Mouse (Mus musculus): ENCODE measurements around the gene Sox5. TPM values are rescaled to one million over a fixed set of nuclear protein-coding genes. Genes with fewer than 3 reads are reported as not detected.

The Sox5 gene
- polyA plus RNA-seq, 1 experiment = 0.81 TPM

- Histone ChIP-seq H3K36me3 (ENCODE audit: control insufficient read depth, insufficient read depth, low read length) (no peaks in the 10 kb centered on the region), H3K4me1 (replicated peaks; ENCODE audit: control insufficient read depth, insufficient read depth, low read length) (no peaks in the 10 kb centered on the region), H3K27me3 (ENCODE audit: control insufficient read depth, insufficient read depth, low read length) (no peaks in the 10 kb centered on the region), H3K4me3 (ENCODE audit: control insufficient read depth, insufficient read depth, low read length) (no peak overlapping the region), H3K27ac (ENCODE audit: control insufficient read depth, insufficient read depth, low read length) (no peak overlapping the region)
- TF ChIP-seq CTCF (IDR thresholded peaks at IDR 0.05; ENCODE audit: borderline replicate concordance, control insufficient read depth, extremely low read depth, insufficient read depth, low read length, poor library complexity) (no peak), POLR2A (IDR thresholded peaks at IDR 0.05; ENCODE audit: control insufficient read depth, extremely low read depth, insufficient read depth, low read length, poor library complexity) (no peak)
- DNase-seq = no peak
- WGBS = 59% methylated on average over 11 of the region's 11 CpGs
These were observed 289.9 kb downstream of the Sox5 start for GRCm38 (mm10) chr6:144491761-144492415.

- TF ChIP-seq POLR2A (IDR thresholded peaks at IDR 0.05; ENCODE audit: control insufficient read depth, extremely low read depth, insufficient read depth, low read length, poor library complexity) (no peak), CTCF (IDR thresholded peaks at IDR 0.05; ENCODE audit: borderline replicate concordance, control insufficient read depth, extremely low read depth, insufficient read depth, low read length, poor library complexity) (no peak)
- H3K27ac ChIP-seq (ENCODE audit: control insufficient read depth, insufficient read depth, low read length) = no peak overlapping the region
- H3K36me3 ChIP-seq (ENCODE audit: control insufficient read depth, insufficient read depth, low read length) = no peaks in the 10 kb centered on the region
- no peak for DNase-seq
- no peaks in the 10 kb centered on the region for H3K27me3 ChIP-seq (ENCODE audit: control insufficient read depth, insufficient read depth, low read length)
- WGBS = over 99% methylated on average over 5 of the region's 5 CpGs
- H3K4me3 ChIP-seq (ENCODE audit: control insufficient read depth, insufficient read depth, low read length) = no peak overlapping the region
- no peaks in the 10 kb centered on the region for H3K4me1 ChIP-seq (replicated peaks; ENCODE audit: control insufficient read depth, insufficient read depth, low read length)
These were observed 290.9 kb downstream of the Sox5 start for GRCm38 (mm10) chr6:144490896-144491295.

- no peaks in the 10 kb centered on the region for H3K27me3 ChIP-seq (ENCODE audit: control insufficient read depth, insufficient read depth, low read length)
- no peak for TF ChIP-seq CTCF (IDR thresholded peaks at IDR 0.05; ENCODE audit: borderline replicate concordance, control insufficient read depth, extremely low read depth, insufficient read depth, low read length, poor library complexity)
- no peak for TF ChIP-seq POLR2A (IDR thresholded peaks at IDR 0.05; ENCODE audit: control insufficient read depth, extremely low read depth, insufficient read depth, low read length, poor library complexity)
- H3K27ac ChIP-seq (ENCODE audit: control insufficient read depth, insufficient read depth, low read length) = no peak overlapping the region
- WGBS = 96% methylated on average over 6 of the region's 6 CpGs
- H3K36me3 ChIP-seq (ENCODE audit: control insufficient read depth, insufficient read depth, low read length) = no peaks in the 10 kb centered on the region
- no peak for DNase-seq
- no peak overlapping the region for H3K4me3 ChIP-seq (ENCODE audit: control insufficient read depth, insufficient read depth, low read length)
- no peaks in the 10 kb centered on the region for H3K4me1 ChIP-seq (replicated peaks; ENCODE audit: control insufficient read depth, insufficient read depth, low read length)
These were observed 296.2 kb downstream of the Sox5 start for GRCm38 (mm10) chr6:144485578-144485977.

GRCm38 (mm10) chr6:144483166-144483565 is 298.6 kb downstream of the Sox5 start:
- TF ChIP-seq CTCF (IDR thresholded peaks at IDR 0.05; ENCODE audit: borderline replicate concordance, control insufficient read depth, extremely low read depth, insufficient read depth, low read length, poor library complexity) (no peak), POLR2A (IDR thresholded peaks at IDR 0.05; ENCODE audit: control insufficient read depth, extremely low read depth, insufficient read depth, low read length, poor library complexity) (no peak)
- Histone ChIP-seq H3K27me3 (ENCODE audit: control insufficient read depth, insufficient read depth, low read length) (no peaks in the 10 kb centered on the region), H3K4me1 (replicated peaks; ENCODE audit: control insufficient read depth, insufficient read depth, low read length) (no peaks in the 10 kb centered on the region), H3K4me3 (ENCODE audit: control insufficient read depth, insufficient read depth, low read length) (no peak overlapping the region), H3K27ac (ENCODE audit: control insufficient read depth, insufficient read depth, low read length) (no peak overlapping the region), H3K36me3 (ENCODE audit: control insufficient read depth, insufficient read depth, low read length) (no peaks in the 10 kb centered on the region)
- WGBS = 47% methylated on average over 4 of the region's 4 CpGs
- no peak for DNase-seq

- no peak for DNase-seq
- Histone ChIP-seq H3K27me3 (ENCODE audit: control insufficient read depth, insufficient read depth, low read length) (no peaks in the 10 kb centered on the region), H3K4me3 (ENCODE audit: control insufficient read depth, insufficient read depth, low read length) (no peak overlapping the region), H3K36me3 (ENCODE audit: control insufficient read depth, insufficient read depth, low read length) (no peaks in the 10 kb centered on the region), H3K27ac (ENCODE audit: control insufficient read depth, insufficient read depth, low read length) (no peak overlapping the region), H3K4me1 (replicated peaks; ENCODE audit: control insufficient read depth, insufficient read depth, low read length) (no peaks in the 10 kb centered on the region)
- WGBS = 95% methylated on average over 5 of the region's 5 CpGs
- no peak for TF ChIP-seq CTCF (IDR thresholded peaks at IDR 0.05; ENCODE audit: borderline replicate concordance, control insufficient read depth, extremely low read depth, insufficient read depth, low read length, poor library complexity)
These were observed 300.9 kb downstream of the Sox5 start for GRCm38 (mm10) chr6:144480648-144481528.

- Histone ChIP-seq H3K4me1 (replicated peaks; ENCODE audit: control insufficient read depth, insufficient read depth, low read length) (no peaks in the 10 kb centered on the region), H3K27ac (ENCODE audit: control insufficient read depth, insufficient read depth, low read length) (no peak overlapping the region), H3K4me3 (ENCODE audit: control insufficient read depth, insufficient read depth, low read length) (no peak overlapping the region), H3K36me3 (ENCODE audit: control insufficient read depth, insufficient read depth, low read length) (no peaks in the 10 kb centered on the region), H3K27me3 (ENCODE audit: control insufficient read depth, insufficient read depth, low read length) (no peaks in the 10 kb centered on the region)
- TF ChIP-seq CTCF (IDR thresholded peaks at IDR 0.05; ENCODE audit: borderline replicate concordance, control insufficient read depth, extremely low read depth, insufficient read depth, low read length, poor library complexity) (no peak), POLR2A (IDR thresholded peaks at IDR 0.05; ENCODE audit: control insufficient read depth, extremely low read depth, insufficient read depth, low read length, poor library complexity) (no peak)
- no peak for DNase-seq
- WGBS = 94% methylated on average over 4 of the region's 4 CpGs
These were observed 301.9 kb downstream of the Sox5 start for GRCm38 (mm10) chr6:144479861-144480260.
